Mouse (Mus musculus): Measurements from ENCODE around the gene Ipcef1. TPM values are rescaled to one million over a fixed set of nuclear protein-coding genes. Genes with fewer than 3 reads are reported as not detected.
A peak's percentile ranks its signal among the peaks of the same experiment; 100 is the strongest.

Gene Ipcef1
- 0.19 and 0.23 TPM in 2 replicates for polyA plus RNA-seq (2015; fragmentation: Nextera tagmentation; extraction: Ambion mirVana)

- Histone ChIP-seq H3K27ac (0 out of 2 replicates have a peak within 1 kb of the TSS, but pooled peaks have one; percentile 36), H3K9me3 (no peaks in the 10 kb centered on the region), H3K36me3 (no peaks in the 10 kb centered on the region), H3K4me2 (replicated peaks) (peak within 1 kb of the TSS; percentile 28; the same call in 1 of the 2 replicates), H3K4me1 (replicated peaks) (peaks cover 11% of the 10 kb centered on the region; the same call in 1 of the 2 replicates), H3K9ac (no peak within 1 kb of the TSS), H3K4me3 (replicated peaks) (no peak within 1 kb of the TSS), H3K27me3 (replicated peaks) (no peaks in the 10 kb centered on the region)
- peak; percentile 50 for ATAC-seq
- WGBS: 23% methylated on average over 12 of the region's 12 CpGs
These were observed at the start of gene Ipcef1 for GRCm38 (mm10) chr10:7052315-7053017. Gene Ipcef1, minus strand, starts transcription at chr10:7052478.

- Histone ChIP-seq H3K9me3 (no peaks in the 10 kb centered on the region), H3K9ac (no peak overlapping the region), H3K27ac (no peak overlapping the region), H3K4me3 (replicated peaks) (no peak overlapping the region), H3K36me3 (no peaks in the 10 kb centered on the region), H3K4me1 (replicated peaks) (no peaks in the 10 kb centered on the region), H3K4me2 (replicated peaks) (no peak overlapping the region), H3K27me3 (replicated peaks) (no peaks in the 10 kb centered on the region)
- no peak for ATAC-seq
- WGBS: 78% methylated on average over 1 of the region's 1 CpGs
These were observed 25.7 kb upstream of the Ipcef1 start for GRCm38 (mm10) chr10:7077971-7078370.

- no peak overlapping the region for H3K9ac ChIP-seq
- H3K4me1 ChIP-seq (replicated peaks): no peaks in the 10 kb centered on the region
- H3K36me3 ChIP-seq: no peaks in the 10 kb centered on the region
- ATAC-seq: no peak
- H3K4me2 ChIP-seq (replicated peaks): no peak overlapping the region
- 0 out of 2 replicates have a peak overlapping the region, but pooled peaks have one; percentile 11 for H3K27ac ChIP-seq
- 43% methylated on average over 7 of the region's 7 CpGs for WGBS
- no peaks in the 10 kb centered on the region for H3K27me3 ChIP-seq (replicated peaks)
- no peaks in the 10 kb centered on the region for H3K9me3 ChIP-seq
- no peak overlapping the region for H3K4me3 ChIP-seq (replicated peaks)
These were observed 25.1 kb upstream of the Ipcef1 start for GRCm38 (mm10) chr10:7077389-7077808.

- Histone ChIP-seq H3K4me1 (replicated peaks) (no peaks in the 10 kb centered on the region), H3K4me3 (replicated peaks) (no peak overlapping the region), H3K4me2 (replicated peaks) (peak overlapping the region; percentile 30), H3K36me3 (no peaks in the 10 kb centered on the region), H3K27ac (peak overlapping the region; percentile 64), H3K9me3 (no peaks in the 10 kb centered on the region), H3K9ac (no peak overlapping the region), H3K27me3 (replicated peaks) (no peaks in the 10 kb centered on the region)
- ATAC-seq: peak; percentile 56
- 35% methylated on average over 7 of the region's 8 CpGs for WGBS
These were observed 24.5 kb upstream of the Ipcef1 start for GRCm38 (mm10) chr10:7076662-7077211.

DNA sequence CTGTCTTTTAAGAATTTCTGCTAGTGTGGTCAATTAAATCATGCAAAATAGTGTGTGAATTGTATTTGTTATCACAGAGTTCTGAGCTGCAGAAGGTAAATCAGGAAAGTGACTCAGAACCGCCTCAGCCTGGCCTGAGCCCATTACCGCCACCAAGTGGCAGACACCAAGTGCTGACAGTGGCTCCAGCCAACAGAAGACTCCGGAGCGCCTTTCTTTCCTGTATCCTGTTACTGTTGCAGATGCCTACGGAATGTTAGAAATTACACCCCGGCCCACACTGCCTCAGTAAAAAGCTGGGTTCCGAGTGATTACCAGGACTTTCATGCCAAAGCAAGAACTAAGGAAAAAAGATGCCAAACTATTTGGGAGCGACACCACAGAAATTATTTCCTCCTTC lies 23.9 kb upstream of the Ipcef1 start:
- Histone ChIP-seq H3K36me3 (no peaks in the 10 kb centered on the region), H3K9me3 (no peaks in the 10 kb centered on the region), H3K4me3 (replicated peaks) (no peak overlapping the region), H3K4me2 (replicated peaks) (peak overlapping the region; percentile 30; the same call in 1 of the 2 replicates), H3K9ac (no peak overlapping the region), H3K27ac (0 out of 2 replicates have a peak overlapping the region, but pooled peaks have one; percentile 64), H3K27me3 (replicated peaks) (no peaks in the 10 kb centered on the region), H3K4me1 (replicated peaks) (no peaks in the 10 kb centered on the region)
- peak; percentile 83 for ATAC-seq
- 11% methylated on average over 8 of the region's 8 CpGs for WGBS

GRCm38 (mm10) chr10:7075661-7076060 lies 23.4 kb upstream of the Ipcef1 start:
- Histone ChIP-seq H3K27me3 (replicated peaks) (no peaks in the 10 kb centered on the region), H3K4me2 (replicated peaks) (no peak overlapping the region), H3K4me1 (replicated peaks) (no peaks in the 10 kb centered on the region), H3K36me3 (no peaks in the 10 kb centered on the region), H3K4me3 (replicated peaks) (no peak overlapping the region), H3K9ac (no peak overlapping the region), H3K9me3 (no peaks in the 10 kb centered on the region), H3K27ac (no peak overlapping the region)
- WGBS: 84% methylated on average over 2 of the region's 2 CpGs
- ATAC-seq: 0 out of 2 replicates have a peak, but pooled peaks have one; percentile 8

DNA sequence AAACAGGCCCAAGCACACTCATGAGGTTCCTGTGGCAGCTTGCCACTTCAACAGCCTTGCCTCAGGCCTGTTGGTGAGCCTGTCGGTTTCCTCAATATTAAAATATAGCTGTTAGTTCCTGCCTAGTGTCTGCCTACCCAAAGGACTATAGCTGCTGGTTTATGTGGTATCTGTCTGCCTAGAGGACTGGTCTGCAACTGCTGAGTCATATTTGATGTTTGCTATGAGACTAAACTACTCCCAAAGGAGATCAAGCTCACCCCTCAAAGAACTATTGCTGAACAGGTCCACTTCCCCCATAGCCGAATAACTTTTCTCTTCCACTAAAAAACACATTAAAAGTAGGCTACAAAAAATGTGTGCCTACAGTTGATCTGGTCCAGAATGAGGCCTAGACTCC lies 22.0 kb upstream of the Ipcef1 start:
- Histone ChIP-seq H3K4me3 (replicated peaks) (no peak overlapping the region), H3K36me3 (no peaks in the 10 kb centered on the region), H3K9ac (no peak overlapping the region), H3K4me2 (replicated peaks) (no peak overlapping the region), H3K4me1 (replicated peaks) (no peaks in the 10 kb centered on the region), H3K27ac (no peak overlapping the region), H3K27me3 (replicated peaks) (no peaks in the 10 kb centered on the region), H3K9me3 (no peaks in the 10 kb centered on the region)
- no peak for ATAC-seq
- WGBS: 84% methylated on average over 2 of the region's 2 CpGs

DNA sequence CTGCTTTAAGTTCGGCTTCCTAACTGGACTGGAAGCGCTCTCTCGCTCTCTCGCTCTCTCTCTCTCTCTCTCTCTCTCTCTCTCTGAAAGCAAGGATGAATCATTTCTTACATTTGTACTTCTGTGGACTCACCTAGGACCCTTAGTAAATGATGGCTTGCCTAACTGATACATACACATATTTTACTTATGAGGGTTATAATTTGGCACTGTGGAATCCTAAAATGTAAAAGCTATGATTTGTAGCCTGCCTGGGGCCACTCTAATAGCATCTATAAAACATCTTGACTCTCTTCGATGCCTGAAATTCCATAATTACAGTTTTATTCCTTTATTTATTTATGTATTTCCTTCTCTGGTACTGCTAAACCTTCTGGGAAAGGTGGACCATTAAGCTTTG lies 18.6 kb upstream of the Ipcef1 start:
- Histone ChIP-seq H3K4me2 (replicated peaks) (no peak overlapping the region), H3K9me3 (no peaks in the 10 kb centered on the region), H3K4me3 (replicated peaks) (no peak overlapping the region), H3K27ac (no peak overlapping the region), H3K9ac (no peak overlapping the region), H3K36me3 (no peaks in the 10 kb centered on the region), H3K27me3 (replicated peaks) (no peaks in the 10 kb centered on the region), H3K4me1 (replicated peaks) (no peaks in the 10 kb centered on the region)
- no peak for ATAC-seq
- 55% methylated on average over 5 of the region's 5 CpGs for WGBS

GRCm38 (mm10) chr10:7070100-7070835 lies 18.0 kb upstream of the Ipcef1 start:
- WGBS: 54% methylated on average over 8 of the region's 8 CpGs
- no peak for ATAC-seq
- Histone ChIP-seq H3K36me3 (no peaks in the 10 kb centered on the region), H3K4me2 (replicated peaks) (no peak overlapping the region), H3K4me3 (replicated peaks) (no peak overlapping the region), H3K27ac (no peak overlapping the region), H3K4me1 (replicated peaks) (no peaks in the 10 kb centered on the region), H3K27me3 (replicated peaks) (no peaks in the 10 kb centered on the region), H3K9ac (no peak overlapping the region), H3K9me3 (no peaks in the 10 kb centered on the region)

GRCm38 (mm10) chr10:7069090-7069489 lies 16.8 kb upstream of the Ipcef1 start:
- Histone ChIP-seq H3K36me3 (no peaks in the 10 kb centered on the region), H3K9ac (no peak overlapping the region), H3K9me3 (no peaks in the 10 kb centered on the region), H3K4me3 (replicated peaks) (no peak overlapping the region), H3K4me1 (replicated peaks) (no peaks in the 10 kb centered on the region), H3K27ac (no peak overlapping the region), H3K4me2 (replicated peaks) (no peak overlapping the region), H3K27me3 (replicated peaks) (no peaks in the 10 kb centered on the region)
- 93% methylated on average over 2 of the region's 2 CpGs for WGBS
- no peak for ATAC-seq

DNA sequence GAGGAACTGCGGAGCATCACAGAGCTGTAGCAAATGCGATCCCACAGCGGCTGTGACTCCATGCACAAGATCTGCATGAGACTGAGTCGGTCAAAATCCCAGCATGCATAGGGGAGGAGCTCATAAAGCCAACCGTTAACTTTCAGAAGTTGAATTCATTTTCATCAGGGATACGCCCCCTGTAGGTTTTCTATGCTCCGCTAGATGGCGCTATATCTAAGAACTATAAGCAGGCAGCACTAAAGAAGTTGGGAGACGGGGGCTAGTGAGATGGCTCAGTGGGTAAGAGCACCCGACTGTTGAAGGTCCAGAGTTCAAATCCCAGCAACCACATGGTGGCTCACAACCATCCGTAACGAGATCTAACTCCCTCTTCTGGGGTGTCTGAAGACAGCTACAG lies 16.3 kb upstream of the Ipcef1 start:
- Histone ChIP-seq H3K9me3 (no peaks in the 10 kb centered on the region), H3K27ac (no peak overlapping the region), H3K4me3 (replicated peaks) (no peak overlapping the region), H3K4me2 (replicated peaks) (no peak overlapping the region), H3K9ac (no peak overlapping the region), H3K36me3 (no peaks in the 10 kb centered on the region), H3K4me1 (replicated peaks) (no peaks in the 10 kb centered on the region), H3K27me3 (replicated peaks) (no peaks in the 10 kb centered on the region)
- 68% methylated on average over 12 of the region's 12 CpGs for WGBS
- ATAC-seq: no peak

- H3K4me3 ChIP-seq (replicated peaks): no peak overlapping the region
- no peaks in the 10 kb centered on the region for H3K27me3 ChIP-seq (replicated peaks)
- H3K4me1 ChIP-seq (replicated peaks): no peaks in the 10 kb centered on the region
- H3K36me3 ChIP-seq: no peaks in the 10 kb centered on the region
- WGBS: 77% methylated on average over 9 of the region's 9 CpGs
- no peak overlapping the region for H3K27ac ChIP-seq
- no peaks in the 10 kb centered on the region for H3K9me3 ChIP-seq
- ATAC-seq: no peak
- H3K4me2 ChIP-seq (replicated peaks): no peak overlapping the region
- no peak overlapping the region for H3K9ac ChIP-seq
These were observed 11.6 kb upstream of the Ipcef1 start for GRCm38 (mm10) chr10:7063752-7064457.
